Mouse (Mus musculus) cerebellum, adult 11 months (tissue): ENCODE data around the gene Map3k13.
"Not testable (repeated sequence)": the region's sequence is repeated elsewhere in the genome, so short reads cannot be mapped to it uniquely, and the experiment has no call there.

ENCODE experiments used
- DNase-seq: peaks from one replicate; pipeline ENCODE4 v3.0.0; 2022

Gene Map3k13

DNA sequence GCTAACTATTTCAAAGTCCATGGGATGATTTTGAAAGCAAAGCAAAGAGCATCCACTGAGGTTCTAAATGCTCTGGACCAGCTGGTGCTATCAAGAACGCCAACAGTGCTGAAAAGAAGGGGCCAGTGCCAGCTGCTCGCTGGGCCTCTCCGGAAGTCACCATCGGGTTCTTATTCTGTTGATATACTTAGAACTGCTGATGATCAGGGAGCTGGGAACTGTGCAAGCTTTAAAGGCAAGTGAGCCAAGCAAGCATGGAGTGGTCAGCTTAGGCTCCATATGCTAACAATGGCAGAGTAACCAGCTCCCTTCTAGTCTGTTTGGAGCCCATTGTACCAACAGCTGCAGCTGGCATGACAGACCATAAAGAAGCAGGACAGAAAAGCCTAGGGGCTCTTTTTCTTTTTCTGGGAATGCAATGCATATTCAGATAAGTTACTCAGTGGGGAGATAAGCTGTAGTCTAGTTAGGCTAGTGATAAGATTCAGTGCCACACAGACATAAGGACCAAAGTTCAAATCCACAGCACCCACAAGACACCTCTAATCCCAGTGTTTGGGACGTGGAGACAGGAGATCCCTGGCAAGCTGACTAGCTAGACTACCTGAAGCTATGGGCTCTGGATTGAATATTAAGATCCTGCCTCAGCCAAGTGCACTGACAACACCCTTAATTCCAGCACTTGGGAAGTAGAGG lies 60.6 kb downstream of the Map3k13 start:
- no peak for DNase-seq

DNA sequence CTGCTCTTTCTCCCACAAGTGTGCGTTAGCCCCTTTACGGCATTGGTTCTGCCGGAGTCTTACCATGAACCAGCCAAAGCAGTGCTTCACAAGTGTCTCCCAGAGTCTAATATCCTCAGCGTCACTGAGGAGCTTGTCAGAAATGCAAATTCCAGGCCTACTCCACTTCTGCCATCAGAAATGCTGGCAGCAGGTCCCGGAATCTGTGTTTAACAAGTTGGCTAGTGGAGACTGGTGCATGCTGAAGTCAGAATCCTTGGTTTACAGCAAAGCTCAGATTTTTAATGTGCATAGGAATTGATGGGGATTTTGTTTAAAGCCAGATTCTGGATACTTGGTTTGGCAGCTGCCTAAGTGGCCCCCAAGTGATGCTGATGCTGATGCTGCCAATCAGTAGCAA lies 62.0 kb downstream of the Map3k13 start:
- DNase-seq, result no peak

DNA sequence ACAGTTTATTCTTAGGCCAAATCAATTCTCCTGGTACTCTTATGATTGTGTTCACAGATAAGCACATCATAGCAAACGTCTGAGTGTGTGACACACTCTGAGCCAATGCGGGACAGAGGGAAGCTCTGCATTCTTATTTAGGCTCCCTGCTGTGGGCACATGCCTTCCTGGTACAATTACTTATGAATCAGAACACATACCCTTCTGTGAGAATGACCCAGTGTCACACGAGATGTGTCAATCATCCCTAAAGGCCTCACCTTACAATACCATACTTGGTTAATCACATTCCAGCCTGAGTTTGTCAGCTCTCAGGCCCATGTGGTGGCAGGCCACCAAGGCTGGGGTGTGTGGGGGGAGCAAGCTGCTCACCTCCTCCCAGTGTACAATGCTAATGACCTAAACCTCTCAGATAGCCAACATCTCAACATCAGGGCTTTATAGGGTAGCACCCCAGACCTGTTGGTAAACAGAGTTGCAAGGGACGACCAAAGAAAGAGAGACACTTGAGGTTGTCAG lies 63.0 kb downstream of the Map3k13 start:
- DNase-seq, result no peak

DNA sequence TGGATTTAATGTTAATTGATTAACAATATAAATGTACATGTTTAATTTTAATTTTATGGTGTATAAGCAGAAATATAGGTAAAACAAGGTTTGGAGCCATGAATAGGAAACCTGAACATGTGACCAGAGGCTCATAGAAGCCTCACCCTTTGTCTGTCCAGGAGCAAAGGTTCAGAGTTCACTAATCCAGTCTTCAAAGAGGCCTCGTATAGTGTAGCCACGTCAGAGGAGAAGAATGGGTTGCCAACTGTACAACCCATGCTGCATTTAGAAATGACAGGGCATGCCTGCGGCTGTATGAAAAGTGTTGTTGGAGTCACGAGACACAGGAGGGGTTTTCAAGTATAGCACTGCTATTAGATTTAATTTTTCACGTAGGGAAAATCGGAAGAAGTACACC lies 64.0 kb downstream of the Map3k13 start:
- DNase-seq, result no peak

DNA sequence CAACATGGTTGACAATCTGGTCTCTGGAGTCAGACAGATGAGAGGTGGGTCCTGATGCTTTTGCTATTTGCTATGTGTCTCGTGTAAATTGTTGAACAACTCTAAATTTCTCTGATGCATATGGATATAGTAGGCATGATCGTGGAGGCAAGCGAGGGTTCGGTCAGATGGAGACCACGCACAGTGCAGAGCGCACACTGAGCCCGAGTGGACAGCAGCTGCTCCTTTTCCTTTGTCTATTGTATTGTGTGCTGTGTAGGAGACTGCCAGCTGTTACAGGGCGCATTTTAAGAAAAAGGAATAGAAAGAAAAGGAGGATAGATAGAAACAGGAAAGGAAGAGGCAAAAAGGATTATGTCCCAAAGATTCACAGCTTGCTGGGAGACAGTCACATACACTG lies 64.7 kb downstream of the Map3k13 start:
- DNase-seq, result no peak

DNA sequence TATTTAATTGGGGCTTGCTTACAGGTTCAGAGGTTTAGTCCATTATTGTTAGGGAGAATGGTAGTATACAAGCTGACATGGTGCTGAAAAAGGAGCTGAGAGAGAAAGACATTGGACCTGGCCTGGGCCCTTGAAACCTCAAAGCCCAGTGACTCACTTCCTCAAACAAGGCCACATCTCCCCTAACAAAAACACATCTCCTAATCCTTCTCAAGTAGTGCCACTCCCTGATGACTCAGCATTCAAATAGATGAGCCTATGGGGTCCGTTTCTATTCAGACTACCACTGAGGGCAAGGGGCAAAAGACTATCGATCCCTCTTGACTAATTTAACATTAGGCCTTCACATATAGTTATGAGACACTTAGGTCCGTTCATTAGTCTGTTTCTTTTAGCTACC lies 68.3 kb downstream of the Map3k13 start:
- DNase-seq, result no peak

DNA sequence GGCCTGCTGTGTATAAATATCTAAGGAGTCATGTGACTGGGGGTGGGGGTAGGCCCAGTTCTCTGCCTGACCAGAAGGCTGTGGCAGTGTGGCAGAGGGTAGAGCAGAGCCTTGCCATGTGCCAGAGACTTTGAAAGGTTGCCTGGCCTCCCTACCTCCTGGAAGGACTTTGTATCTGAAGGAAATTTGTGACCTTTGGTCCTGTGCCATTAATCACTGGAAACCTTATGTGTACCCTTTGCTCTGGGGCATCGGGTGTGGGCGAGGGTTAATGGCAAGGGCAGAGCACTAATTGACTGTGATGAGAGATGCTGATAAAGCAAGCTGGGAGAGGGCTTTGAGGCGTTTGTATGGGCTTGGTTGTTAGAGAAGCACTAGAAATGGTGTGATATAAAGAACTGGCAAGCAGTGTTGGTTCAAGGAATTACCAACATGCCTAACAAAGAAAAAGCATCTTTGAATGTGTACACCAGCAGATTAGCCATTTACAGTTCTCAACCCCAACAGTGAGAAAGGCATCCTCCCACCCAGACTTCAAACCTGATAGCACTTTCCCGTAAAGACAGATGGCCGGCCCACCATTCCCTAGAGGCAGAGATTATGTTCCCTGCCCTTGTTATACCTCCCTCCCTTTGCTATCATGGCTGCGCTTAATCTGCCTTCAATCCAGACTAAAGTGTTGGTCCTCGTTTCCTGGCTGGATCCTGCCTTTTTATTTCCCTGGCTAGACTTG lies 71.3 kb downstream of the Map3k13 start:
- DNase-seq, result no peak

DNA sequence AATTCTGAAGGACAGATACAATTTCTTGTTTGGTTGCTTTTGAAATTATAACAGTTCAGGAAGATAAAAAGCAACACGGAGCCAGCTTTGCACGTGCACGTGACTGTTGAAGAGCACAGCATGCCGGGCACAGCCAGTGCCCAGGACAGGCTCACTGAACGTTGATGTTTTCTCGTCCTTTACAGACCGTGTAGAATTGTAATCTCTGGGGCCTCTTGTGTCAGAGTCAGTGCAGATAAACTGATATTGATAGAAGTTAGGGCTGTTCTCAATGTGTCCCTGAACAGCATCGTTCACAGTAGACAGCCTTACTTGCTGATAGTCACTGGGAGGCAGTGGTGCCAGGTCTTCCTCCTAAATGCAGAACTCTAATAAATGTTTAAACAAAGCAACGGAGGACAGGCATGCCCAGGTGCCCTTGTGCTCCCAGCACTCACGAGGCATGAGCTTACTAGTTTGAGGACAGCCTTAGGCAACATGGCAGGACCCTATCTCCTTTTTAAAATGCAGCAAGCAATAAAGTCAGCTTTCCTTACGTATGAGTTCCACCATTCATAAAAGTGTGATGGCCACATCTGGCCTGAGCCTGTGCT lies 71.9 kb downstream of the Map3k13 start:
- no peak for DNase-seq

DNA sequence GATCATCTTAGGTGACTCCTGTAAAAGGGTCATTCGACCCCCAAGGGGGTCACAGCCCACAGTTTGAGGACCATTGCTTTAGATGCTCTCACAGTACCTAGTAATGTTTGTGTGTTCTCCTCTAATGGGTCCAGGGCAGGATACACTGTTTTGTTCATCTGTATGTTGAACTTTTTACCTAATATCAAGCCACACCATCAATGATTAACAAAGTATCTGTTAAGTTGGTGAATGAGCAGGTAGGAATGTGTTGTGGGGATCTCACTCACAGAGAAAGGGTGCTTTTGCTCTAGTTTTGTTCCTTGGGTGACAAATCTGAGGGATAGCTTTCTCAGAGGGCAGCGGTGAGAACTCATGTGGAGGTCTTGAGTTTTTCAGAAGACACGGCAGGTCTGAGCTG lies 73.6 kb downstream of the Map3k13 start:
- DNase-seq, result no peak

DNA sequence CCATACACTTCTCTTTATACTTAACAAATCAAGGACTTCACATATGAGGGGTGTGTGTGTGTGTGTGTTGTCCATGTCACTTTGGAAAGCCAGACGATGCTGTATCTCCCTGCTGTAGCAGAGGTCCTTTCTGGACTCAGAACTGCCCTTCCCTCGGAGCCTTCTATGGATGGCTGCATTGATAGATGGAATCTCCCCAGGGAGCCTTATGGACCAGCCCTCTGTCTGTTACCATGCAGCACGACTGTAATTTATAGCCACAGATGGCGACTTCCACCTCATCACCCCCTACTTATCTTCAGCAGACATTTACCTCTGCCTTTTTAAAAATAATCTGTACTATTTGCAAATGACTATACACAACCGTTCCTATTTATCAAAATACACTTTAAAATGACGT lies 74.5 kb downstream of the Map3k13 start:
- DNase-seq, result no peak

DNA sequence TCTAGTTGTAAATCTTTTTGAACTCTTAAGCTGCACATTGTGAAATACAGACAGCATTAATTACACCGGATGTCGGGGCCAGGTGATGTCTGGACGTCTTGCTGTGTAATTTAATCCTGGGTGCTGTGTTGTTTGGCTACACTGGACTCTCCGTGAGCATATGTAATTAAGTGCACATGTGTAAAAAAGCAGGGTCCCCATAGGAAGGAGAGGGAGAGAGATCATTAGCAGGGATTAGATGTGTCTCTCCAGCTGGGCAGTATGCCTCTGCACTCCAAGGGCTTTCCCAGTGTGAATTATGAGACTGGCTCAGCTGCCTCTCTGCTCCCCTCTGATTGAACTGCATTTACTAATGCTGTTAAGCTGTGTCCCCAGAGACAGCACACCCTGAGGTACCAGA lies 75.7 kb downstream of the Map3k13 start:
- DNase-seq, result no peak

DNA sequence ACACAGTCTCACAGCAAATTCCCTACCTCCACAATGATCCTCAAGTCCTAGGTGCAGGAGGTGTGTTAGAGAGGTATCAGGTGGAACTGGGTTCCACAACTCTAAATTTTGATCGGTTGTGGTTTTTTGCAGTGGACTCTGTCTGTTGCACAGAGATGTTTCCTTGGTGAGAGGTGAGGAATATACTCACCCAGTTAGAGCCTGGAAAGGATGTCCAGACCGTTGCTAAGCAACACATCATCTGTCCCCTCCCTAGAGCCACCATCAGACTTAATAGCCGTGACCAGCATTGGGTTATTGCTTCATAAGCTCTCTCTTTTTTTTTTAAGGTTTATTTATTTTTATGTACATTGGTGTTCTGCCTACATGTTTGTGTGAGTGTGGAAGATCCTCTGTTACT lies 83.6 kb downstream of the Map3k13 start:
- DNase-seq, result no peak

DNA sequence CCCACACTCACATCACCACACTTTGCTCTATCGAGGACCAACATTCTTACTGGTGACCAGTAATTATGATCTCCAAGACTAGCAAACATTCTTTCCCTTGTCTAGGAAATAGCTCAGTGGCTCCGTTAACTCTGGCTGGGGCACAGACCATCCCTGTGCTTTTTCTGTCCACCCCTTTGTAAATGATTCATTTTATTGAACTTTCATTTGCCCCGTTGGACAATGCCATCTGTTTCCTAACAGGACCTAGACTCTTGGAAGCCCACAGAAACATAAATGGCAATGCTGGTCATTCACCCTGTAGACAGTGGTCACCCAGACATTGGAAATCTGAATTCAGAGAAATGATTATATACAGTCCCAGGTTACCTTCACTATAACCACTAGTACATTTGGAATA lies 84.7 kb downstream of the Map3k13 start:
- no peak for DNase-seq

DNA sequence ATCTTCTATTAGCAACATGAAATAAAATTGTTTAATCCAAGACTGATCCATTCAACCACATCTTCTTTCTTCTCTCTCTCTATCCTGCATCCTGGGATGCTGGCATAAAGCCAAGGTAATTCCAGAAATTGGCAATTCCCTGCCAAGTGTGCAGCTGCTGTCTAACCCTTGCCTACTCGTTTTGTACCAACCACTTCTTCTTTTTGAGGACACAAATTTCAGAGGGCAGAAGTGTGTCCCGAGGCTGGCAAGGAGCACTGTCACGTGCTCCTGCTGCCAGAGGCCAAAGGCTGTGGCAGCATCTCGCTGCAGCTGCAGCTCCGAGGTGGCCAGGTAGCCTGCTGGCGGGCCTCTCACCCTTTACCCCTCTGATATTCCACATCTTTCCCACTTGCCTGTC lies 87.0 kb downstream of the Map3k13 start:
- DNase-seq, result peak; percentile 61

DNA sequence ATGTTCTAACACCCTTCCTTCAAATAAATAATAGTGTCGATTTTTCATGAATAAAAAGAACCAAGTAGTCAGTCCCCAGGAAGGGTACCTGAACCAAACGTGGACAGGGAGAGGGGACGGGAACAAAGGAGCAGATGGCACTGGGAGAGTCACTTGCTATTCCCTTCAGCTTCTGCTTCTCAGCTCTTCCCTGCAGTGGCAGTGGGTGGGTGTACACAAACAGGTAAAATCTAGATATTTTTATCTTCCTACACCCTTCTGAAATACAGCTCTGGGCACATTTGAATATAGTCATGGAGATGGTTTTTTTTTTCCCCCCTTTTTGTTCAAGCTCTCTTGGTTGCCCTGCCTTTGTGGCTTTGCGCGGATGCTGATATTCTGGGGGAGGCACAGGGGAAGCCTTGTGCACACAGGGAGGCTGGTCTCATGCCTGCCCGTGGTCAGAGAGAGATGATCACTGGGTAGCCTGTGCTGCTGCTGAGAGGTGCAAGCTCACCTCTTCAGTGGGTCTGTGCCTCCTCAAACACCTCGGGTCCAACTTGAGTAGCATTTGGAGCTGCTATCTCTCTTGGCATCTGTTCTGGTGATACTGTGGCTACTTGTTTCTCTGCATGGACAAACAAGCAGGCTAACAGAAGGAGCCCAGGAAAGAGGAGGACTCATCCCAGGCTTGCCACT lies 87.6 kb downstream of the Map3k13 start:
- no peak for DNase-seq

DNA sequence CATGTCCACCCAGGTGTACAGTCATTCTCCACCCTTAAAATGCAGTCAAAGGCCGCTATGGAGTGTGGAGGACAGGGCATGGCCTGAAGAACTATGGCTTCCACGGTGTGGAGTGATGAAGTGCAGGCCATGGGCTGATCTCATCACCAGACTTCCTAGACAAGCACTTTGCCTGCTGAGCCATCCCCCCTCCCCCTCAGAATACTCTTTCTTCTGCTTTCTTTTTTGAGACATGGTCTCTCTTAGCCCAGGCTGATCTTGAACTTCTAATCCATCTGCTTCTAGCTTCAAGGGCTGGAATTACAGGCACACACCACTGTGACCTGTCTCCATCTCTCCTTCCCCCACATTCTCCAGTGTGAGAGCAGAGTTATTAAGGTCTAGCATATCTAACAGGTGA lies 93.5 kb downstream of the Map3k13 start:
- no peak for DNase-seq

DNA sequence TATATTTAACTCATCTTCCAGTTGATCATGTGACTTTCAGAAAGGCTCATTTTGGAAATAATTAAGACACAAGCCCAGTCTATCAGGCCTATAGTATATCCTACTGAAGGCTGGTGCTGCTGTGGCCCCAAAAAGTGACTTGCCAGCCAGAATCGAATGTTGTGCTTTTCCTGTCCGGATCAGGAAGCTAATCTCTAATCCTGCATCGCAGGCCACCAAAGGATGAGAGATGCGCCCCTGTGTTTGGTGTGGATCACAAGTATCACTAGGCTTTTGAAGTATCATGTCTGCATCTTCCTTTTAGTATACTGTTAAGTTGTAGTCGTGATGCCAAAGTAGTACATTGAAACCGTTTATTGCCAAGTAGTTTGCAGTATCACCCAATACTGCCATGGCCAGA lies 99.7 kb downstream of the Map3k13 start:
- no peak for DNase-seq

DNA sequence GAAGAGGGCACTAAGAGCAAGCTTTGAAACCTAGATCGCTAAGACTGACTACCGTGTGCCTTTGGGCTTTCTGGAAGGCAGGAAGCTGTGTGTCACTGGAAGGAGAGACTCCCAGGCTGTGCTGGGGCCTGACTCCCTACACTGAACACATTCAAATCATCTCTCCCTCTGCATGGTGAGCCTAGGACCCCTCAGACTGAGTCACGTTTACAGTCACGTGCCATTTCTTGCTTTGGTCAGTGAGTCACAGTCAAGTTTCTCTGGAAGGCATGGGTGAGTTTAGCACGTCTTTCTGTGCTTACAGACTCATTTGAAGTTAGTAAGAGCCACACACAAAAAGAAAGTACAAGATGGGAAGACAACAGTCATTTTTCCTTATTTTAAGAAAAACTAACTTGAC lies 107.1 kb downstream of the Map3k13 start:
- DNase-seq, result no peak

DNA sequence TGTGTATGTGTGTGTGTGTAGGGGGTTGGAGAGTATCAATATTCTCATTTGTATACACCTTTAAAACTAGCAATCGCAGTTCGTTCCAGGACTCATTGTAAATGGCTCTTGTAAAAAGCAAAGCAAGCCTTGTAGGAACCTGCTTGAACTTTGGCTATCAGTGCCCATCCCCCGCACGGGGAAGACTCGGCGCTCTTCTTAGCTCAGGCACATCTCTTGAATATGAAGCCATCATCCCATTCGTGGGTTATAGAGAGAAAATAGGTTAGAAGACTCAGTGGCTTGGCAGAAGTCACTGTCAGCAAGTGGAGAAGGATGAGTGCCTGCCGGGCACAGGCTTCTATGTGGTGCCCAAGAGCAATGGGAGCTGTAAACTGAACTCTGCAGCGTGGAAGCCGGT lies 110.5 kb downstream of the Map3k13 start:
- no peak for DNase-seq

DNA sequence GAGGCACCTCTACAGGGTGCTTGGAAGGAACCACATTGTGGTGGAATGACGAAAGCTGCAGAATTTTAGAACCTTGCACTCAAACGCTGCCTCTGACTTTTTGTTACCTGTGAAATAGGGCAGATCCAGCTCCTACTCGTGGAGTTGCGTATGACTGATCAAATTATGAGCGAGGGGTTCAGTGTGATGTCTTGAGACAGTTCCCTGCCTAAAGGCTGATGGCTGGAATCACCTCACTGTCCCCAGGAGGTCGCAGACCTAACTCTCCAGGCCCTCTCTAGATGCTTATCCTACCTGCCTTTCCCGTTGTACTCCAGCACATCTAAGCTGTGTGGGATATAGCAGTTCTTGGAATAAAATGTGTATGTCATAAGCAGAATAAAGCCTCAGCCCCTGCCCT lies 111.8 kb downstream of the Map3k13 start:
- no peak for DNase-seq

DNA sequence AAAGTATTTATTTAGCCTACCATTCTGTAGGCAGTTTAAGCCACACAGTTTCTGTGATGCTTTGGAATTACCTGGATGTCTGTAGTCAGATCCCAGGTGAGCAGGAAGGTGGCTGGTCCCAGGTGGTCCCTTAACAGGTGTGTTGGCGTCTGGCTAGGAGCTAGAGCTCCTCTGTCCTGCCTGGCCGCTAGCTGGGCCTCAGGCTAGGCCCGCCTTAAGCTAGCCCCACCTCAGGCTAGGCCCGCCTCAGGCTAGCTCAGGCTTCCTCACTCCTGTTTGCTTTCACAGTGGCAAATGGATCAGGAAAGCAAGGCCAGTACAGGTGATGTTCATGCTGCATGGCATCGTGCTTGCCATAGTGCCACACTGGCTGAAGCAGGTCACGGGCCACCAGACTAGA lies 112.8 kb downstream of the Map3k13 start:
- no peak for DNase-seq

DNA sequence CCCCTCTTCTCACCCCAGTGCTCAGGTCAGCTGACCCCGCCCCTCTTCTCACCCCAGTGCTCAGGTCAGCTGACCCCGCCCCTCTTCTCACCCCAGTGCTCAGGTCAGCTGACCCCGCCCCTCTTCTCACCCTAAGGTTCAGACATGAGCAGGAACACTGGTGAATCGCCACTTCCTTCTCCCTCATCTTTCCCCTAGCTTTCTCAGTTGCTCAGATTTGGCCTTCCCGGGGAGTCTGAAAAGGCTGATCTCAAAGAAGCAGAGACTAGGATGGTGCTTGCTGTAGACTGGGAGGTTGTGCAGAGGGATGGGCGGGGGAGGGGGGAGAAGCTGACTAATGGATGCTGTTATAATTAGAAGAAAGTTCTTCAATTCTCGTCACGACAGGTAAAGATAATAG lies 114.8 kb downstream of the Map3k13 start:
- not testable (repeated sequence) for DNase-seq

DNA sequence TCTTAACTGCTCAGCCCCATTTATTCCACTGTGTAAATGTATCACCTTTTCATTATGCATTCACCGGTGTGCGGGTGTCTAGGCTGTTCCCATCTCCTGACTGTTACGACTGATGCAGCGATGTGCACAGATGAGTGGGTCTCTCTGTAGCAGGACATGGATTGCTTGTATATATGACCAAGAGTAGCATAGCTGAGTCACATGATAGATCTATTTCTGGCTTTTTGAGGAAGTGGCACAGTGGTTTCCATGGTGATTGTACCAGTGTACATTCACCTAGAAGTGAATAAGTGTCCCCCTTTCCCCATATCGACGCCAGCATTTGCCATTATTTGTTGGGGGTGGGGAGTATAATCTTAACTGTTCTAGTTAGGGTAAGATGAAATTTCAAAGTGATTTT lies 119.2 kb downstream of the Map3k13 start:
- no peak for DNase-seq

DNA sequence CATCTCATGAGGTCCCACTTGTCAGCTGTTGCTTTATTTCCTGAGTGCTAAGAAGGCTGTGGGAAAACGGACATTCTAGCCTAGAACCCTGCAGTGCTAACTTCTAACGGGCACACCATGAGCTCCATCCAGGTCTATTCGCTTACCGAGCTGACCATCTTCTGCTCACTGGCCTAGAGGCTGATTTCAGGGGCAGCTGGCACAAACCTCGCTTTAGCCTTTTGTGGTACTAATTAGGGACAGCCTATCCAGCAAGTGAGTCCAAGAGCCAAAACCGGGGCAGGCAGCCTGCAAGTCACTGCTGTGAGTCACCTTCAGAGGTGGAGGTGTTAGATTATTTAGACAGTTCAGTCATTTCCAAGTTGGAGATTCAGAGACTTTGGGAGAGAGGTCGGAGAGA lies 122.5 kb downstream of the Map3k13 start:
- DNase-seq, result peak; percentile 17
